8 mouse cellular contexts compared by ENCODE assay signal in the genomic region with DNA sequence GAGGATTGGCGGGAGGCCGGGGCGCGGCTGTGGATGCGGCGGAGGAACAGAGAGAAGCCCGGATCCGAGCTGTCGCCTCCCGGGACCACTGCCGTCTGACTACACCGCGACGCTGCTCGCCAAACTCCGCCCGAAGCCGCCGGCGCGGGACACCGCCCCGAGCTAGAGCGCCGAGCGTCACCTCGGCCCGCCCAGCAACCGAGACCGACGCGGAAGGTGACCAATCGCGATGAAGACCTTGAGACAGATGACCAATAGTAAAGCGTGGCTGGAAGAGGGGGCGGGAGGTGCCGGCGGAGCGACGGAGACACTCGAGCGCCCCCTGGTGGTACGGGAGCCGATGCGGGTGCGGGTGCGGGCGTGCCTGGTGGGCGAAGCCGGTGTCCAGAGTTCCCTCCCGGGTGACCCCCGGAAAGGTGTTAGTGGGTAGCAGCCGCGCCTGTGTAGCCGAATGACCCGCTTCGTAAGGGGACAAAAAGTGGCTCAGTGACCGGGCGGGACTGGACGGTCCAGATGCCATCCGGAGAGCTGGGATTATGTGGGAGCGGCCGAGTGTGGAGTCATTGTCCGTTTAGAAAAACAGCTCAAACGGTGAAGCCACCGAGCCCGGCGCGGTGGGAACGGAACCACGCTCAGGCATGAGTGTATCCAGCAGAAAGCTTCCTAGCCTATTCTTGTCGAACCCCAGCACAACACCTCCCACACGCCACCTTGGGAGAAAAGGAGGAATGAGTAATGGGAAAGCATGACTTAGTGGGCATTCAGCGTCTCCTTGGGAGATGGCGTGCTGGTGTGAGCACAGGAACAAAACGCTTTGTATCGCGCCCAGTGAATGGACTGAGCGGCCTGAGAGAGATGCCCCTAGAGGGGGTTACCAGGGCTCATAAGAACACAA. TPM values are rescaled to one million over a fixed set of nuclear protein-coding genes. Genes with fewer than 3 reads are reported as not detected.
DNase-seq lines count a peak whose midpoint lies in the region; ATAC-seq and TF ChIP-seq lines count a peak whose summit lies in the region.

A gene (minus strand): TSS at position 98 of the 895 bp plus-strand sequence.

- H3K27ac ChIP-seq in CH12.LX (ENCODE audit: insufficient read depth, low read depth): peak within 1 kb of the TSS; percentile 68
- peak within 1 kb of the TSS; percentile 98 for H3K27ac ChIP-seq in forebrain, embryonic 12.5 days
- H3K27ac ChIP-seq in heart, postnatal 0 days (ENCODE audit: low read depth): peak within 1 kb of the TSS; percentile 97
- H3K27ac ChIP-seq in liver, embryonic 16.5 days (ENCODE audit: low read length): peak within 1 kb of the TSS; percentile 54
- peak within 1 kb of the TSS; percentile 99 for H3K27ac ChIP-seq in neural tube, embryonic 13.5 days (replicated peaks)
- peak within 1 kb of the TSS; percentile 97 for H3K27ac ChIP-seq in testis, adult 2 months (ENCODE audit: control insufficient read depth, insufficient read depth, low read depth, low read length)

- dilution Hi-C loops in CH12.LX (cut with MboI; ENCODE audit: extremely low pct_ligation_motif_present, extremely low pct_unique_long_range_greater_than_20kb, low sequenced_read_pairs): no loop called here

- peaks cover 42% of the 10 kb centered on the region for H3K79me2 ChIP-seq in CH12.LX (replicated peaks; ENCODE audit: control insufficient read depth, extremely low read depth, insufficient read depth, poor library complexity, severe bottlenecking)

- peak in 1 of 2 experiments; percentile 86; a peak in 2 of 4 replicates for TF ChIP-seq CTCF in CH12.LX (conservative IDR thresholded peaks at IDR 0.05 in 1 of 2, IDR thresholded peaks at IDR 0.05 in 1 of 2; ENCODE audit: low read depth in 2 of 2, low read length in 2 of 2)
- peak; percentile 93 for TF ChIP-seq CTCF in heart, postnatal 0 days (IDR thresholded peaks at IDR 0.05; ENCODE audit: low read depth)
- peak; percentile 87 for TF ChIP-seq CTCF in testis, adult 2 months (IDR thresholded peaks at IDR 0.05; ENCODE audit: control insufficient read depth, insufficient read depth, insufficient replicate concordance, low read depth, low read length)

- H3K36me3 ChIP-seq in CH12.LX (replicated peaks in 1 of 2; ENCODE audit: control insufficient read depth in 1 of 2, insufficient read depth in 1 of 2, low read length in 1 of 2): no peaks in the 10 kb centered on the region
- no peaks in the 10 kb centered on the region for H3K36me3 ChIP-seq in forebrain, embryonic 12.5 days (replicated peaks)
- no peaks in the 10 kb centered on the region for H3K36me3 ChIP-seq in heart, postnatal 0 days (replicated peaks; ENCODE audit: control insufficient read depth, insufficient read depth, low read length)
- no peaks in the 10 kb centered on the region for H3K36me3 ChIP-seq in liver, embryonic 16.5 days (ENCODE audit: control insufficient read depth, insufficient read depth)
- H3K36me3 ChIP-seq in neural tube, embryonic 13.5 days: no peaks in the 10 kb centered on the region
- no peaks in the 10 kb centered on the region for H3K36me3 ChIP-seq in testis, adult 2 months (ENCODE audit: control insufficient read depth, insufficient read depth, low read length)

- ATAC-seq in forebrain, embryonic 12.5 days (ENCODE audit: low FRiP score): peak; percentile 98
- peak; percentile 97 for ATAC-seq in heart, postnatal 0 days (ENCODE audit: insufficient read depth, low read depth)
- peak; percentile 100 for ATAC-seq in liver, embryonic 16.5 days (ENCODE audit: low read depth)
- ATAC-seq in neural tube, embryonic 13.5 days (ENCODE audit: low read depth): peak; percentile 95

- peak within 1 kb of the TSS; percentile 78 to 99 (median 82) for H3K4me3 ChIP-seq in CH12.LX (replicated peaks in 1 of 3; ENCODE audit: low read depth in 2 of 3, low read length in 2 of 3, poor library complexity in 1 of 3)
- H3K4me3 ChIP-seq in forebrain, embryonic 12.5 days (replicated peaks): peak within 1 kb of the TSS; percentile 100
- peak within 1 kb of the TSS; percentile 96 for H3K4me3 ChIP-seq in heart, postnatal 0 days (ENCODE audit: low read depth, low read length)
- H3K4me3 ChIP-seq in liver, embryonic 16.5 days (ENCODE audit: low read depth, low read length): peak within 1 kb of the TSS; percentile 74
- peak within 1 kb of the TSS; percentile 71 for H3K4me3 ChIP-seq in neural tube, embryonic 13.5 days
- peak within 1 kb of the TSS; percentile 94 for H3K4me3 ChIP-seq in testis, adult 2 months (ENCODE audit: control insufficient read depth, low read depth, low read length)

- H3K27me3 ChIP-seq in CH12.LX (replicated peaks): peaks cover 4% of the 10 kb centered on the region
- no peaks in the 10 kb centered on the region for H3K27me3 ChIP-seq in forebrain, embryonic 12.5 days
- no peaks in the 10 kb centered on the region for H3K27me3 ChIP-seq in heart, postnatal 0 days (ENCODE audit: control insufficient read depth, insufficient read depth, low read length)
- H3K27me3 ChIP-seq in liver, embryonic 16.5 days (ENCODE audit: control insufficient read depth, insufficient read depth, low read depth, low read length): peaks cover 16% of the 10 kb centered on the region
- H3K27me3 ChIP-seq in neural tube, embryonic 13.5 days: no peaks in the 10 kb centered on the region
- no peaks in the 10 kb centered on the region for H3K27me3 ChIP-seq in testis, adult 2 months (ENCODE audit: control insufficient read depth, insufficient read depth, low read length)

- in situ Hi-C loops in CH12.LX (cut with MboI; ENCODE audit: low pct_ligation_motif_present, low pct_unique_long_range_greater_than_20kb, low sequenced_read_pairs): no loop called here

- peak within 1 kb of the TSS; percentile 74 for H3K9ac ChIP-seq in CH12.LX (ENCODE audit: insufficient read depth, low read depth)
- peak within 1 kb of the TSS; percentile 97 for H3K9ac ChIP-seq in forebrain, embryonic 12.5 days
- peak within 1 kb of the TSS; percentile 95 for H3K9ac ChIP-seq in heart, postnatal 0 days (replicated peaks; ENCODE audit: low read depth, low read length)
- H3K9ac ChIP-seq in liver, embryonic 16.5 days (ENCODE audit: low read depth, low read length): peak within 1 kb of the TSS; percentile 75
- H3K9ac ChIP-seq in neural tube, embryonic 13.5 days: peak within 1 kb of the TSS; percentile 100

- TF ChIP-seq RAD21 in CH12.LX (IDR thresholded peaks at IDR 0.05; ENCODE audit: low read depth, low read length): peak; percentile 56

- peak within 1 kb of the TSS; percentile 87 for H3K4me2 ChIP-seq in CH12.LX (ENCODE audit: insufficient read depth, low read depth, poor library complexity, severe bottlenecking)
- peak within 1 kb of the TSS; percentile 79 for H3K4me2 ChIP-seq in forebrain, embryonic 12.5 days
- H3K4me2 ChIP-seq in heart, postnatal 0 days (ENCODE audit: low read depth, low read length): peak within 1 kb of the TSS; percentile 87
- peak within 1 kb of the TSS; percentile 97 for H3K4me2 ChIP-seq in liver, embryonic 16.5 days (ENCODE audit: low read depth, low read length)
- peak within 1 kb of the TSS; percentile 90 for H3K4me2 ChIP-seq in neural tube, embryonic 13.5 days

- TF ChIP-seq EP300 in CH12.LX (IDR thresholded peaks at IDR 0.05; ENCODE audit: low read length): no peak
- TF ChIP-seq EP300 in heart, postnatal 0 days (IDR thresholded peaks at IDR 0.05; ENCODE audit: low read depth): peak; percentile 97

- TF ChIP-seq POLR2A in CH12.LX (IDR thresholded peaks at IDR 0.05; ENCODE audit: low read depth, low read length): peak; percentile 83
- peak; percentile 81 for TF ChIP-seq POLR2A in testis, adult 2 months (IDR thresholded peaks at IDR 0.05; ENCODE audit: control insufficient read depth, low read depth, low read length)

- under 1% methylated on average over 79 of the region's 79 CpGs for WGBS in forebrain, embryonic 12.5 days
- WGBS in heart, postnatal 0 days: under 1% methylated on average over 71 of the region's 79 CpGs
- under 1% methylated on average over 79 of the region's 79 CpGs for WGBS in liver, embryonic 16.5 days (ENCODE audit: insufficient replicate concordance)
- under 1% methylated on average over 75 of the region's 79 CpGs for WGBS in neural tube, embryonic 13.5 days

- peaks cover under 1 to 31% of the 10 kb centered on the region in 2 experiments; a peak in 2 of 4 replicates for H3K4me1 ChIP-seq in CH12.LX (ENCODE audit: control insufficient read depth in 1 of 2, insufficient read depth in 2 of 2)
- peaks cover 45% of the 10 kb centered on the region for H3K4me1 ChIP-seq in forebrain, embryonic 12.5 days
- peaks cover 30% of the 10 kb centered on the region for H3K4me1 ChIP-seq in heart, postnatal 0 days (ENCODE audit: control insufficient read depth, insufficient read depth)
- peaks cover 8% of the 10 kb centered on the region for H3K4me1 ChIP-seq in liver, embryonic 16.5 days (ENCODE audit: control insufficient read depth, low read depth, low read length)
- peaks cover 46% of the 10 kb centered on the region for H3K4me1 ChIP-seq in neural tube, embryonic 13.5 days (replicated peaks)
- H3K4me1 ChIP-seq in testis, adult 2 months (ENCODE audit: control insufficient read depth, insufficient read depth, low read length): peaks cover 8% of the 10 kb centered on the region

- H3K9me3 ChIP-seq in CH12.LX (replicated peaks; ENCODE audit: low read length): no peaks in the 10 kb centered on the region
- no peaks in the 10 kb centered on the region for H3K9me3 ChIP-seq in forebrain, embryonic 12.5 days
- no peaks in the 10 kb centered on the region for H3K9me3 ChIP-seq in heart, postnatal 0 days (replicated peaks; ENCODE audit: control insufficient read depth, low read length)
- no peaks in the 10 kb centered on the region for H3K9me3 ChIP-seq in liver, embryonic 16.5 days (replicated peaks; ENCODE audit: control insufficient read depth, low read length)
- no peaks in the 10 kb centered on the region for H3K9me3 ChIP-seq in neural tube, embryonic 13.5 days

- peak; percentile 93 for DNase-seq in CH12.LX (ENCODE audit: extremely low read depth)
- DNase-seq in c-Kit-positive CD71-positive TER-119-negative erythroid progenitor cells, embryonic 14.5 days (ENCODE audit: low read depth): peak; percentile 89
- peak; percentile 95 for DNase-seq in heart, postnatal 0 days (ENCODE audit: low spot score)
- DNase-seq in kidney, postnatal 4 days: peak; percentile 99 to 100

TF ChIP-seq in CH12.LX, 34 proteins besides CTCF, POLR2A, EP300 and RAD21 (continues in another document):
- TF ChIP-seq SMC3 (IDR thresholded peaks at IDR 0.05; ENCODE audit: low read depth, low read length) (peak; percentile 66), USF1 (IDR thresholded peaks at IDR 0.05; ENCODE audit: low read depth, low read length) (no peak), CHD1 (IDR thresholded peaks at IDR 0.05; ENCODE audit: low read depth, low read length) (no peak)

RNA-seq across cellular contexts. Expression of the gene that starts here (rescaled TPM):
- total RNA-seq in CH12.LX (2012; rRNA removed): 25.0 and 27.6 TPM in 2 replicates
- total RNA-seq in CH12.LX (2014; rRNA removed): 10.0 and 11.2 TPM in 2 replicates
- polyA plus RNA-seq in CH12.LX (2012; ENCODE audit: insufficient read length, low read depth): 15.0 and 17.0 TPM in 2 replicates
- 123 and 124 TPM in 2 replicates for polyA plus RNA-seq in forebrain, embryonic 12.5 days (2016; fragmentation: Nextera tagmentation; extraction: Ambion mirVana)
- total RNA-seq in heart, postnatal 0 days (2014; rRNA removed; ENCODE audit: low replicate concordance): 62.9 and 63.3 TPM in 2 replicates
- 44.2 and 45.0 TPM in 2 replicates for polyA plus RNA-seq in heart, postnatal 0 days (2015; fragmentation: Nextera tagmentation; extraction: Ambion mirVana)
- polyA plus RNA-seq in liver, embryonic 16.5 days (2015; fragmentation: Nextera tagmentation; extraction: Ambion mirVana): 4.8 and 5.5 TPM in 2 replicates
- polyA plus RNA-seq in neural tube, embryonic 13.5 days (2015; fragmentation: Nextera tagmentation; extraction: Ambion mirVana): 123 and 130 TPM in 2 replicates
- 24.9 and 25.9 TPM in 2 replicates for polyA plus RNA-seq in testis, adult 2 months (2012; rRNA removed)

Comparison
In these comparisons a context has a peak if more than half of its experiments do, and no peak if none do; other contexts are left out.
1. Peak in every context shown above with its lines: DNase-seq, ATAC-seq, H3K4me3 ChIP-seq and H3K27ac ChIP-seq.